Mouse (Mus musculus) layer of hippocampus, adult 9-11 months (tissue): ENCODE measurements around the gene Washc2.

Experiments used
- DNase-seq: peaks from one replicate; pipeline ENCODE4 v3.0.0; 2022

The Washc2 gene

GRCm38 (mm10) chr6:116264018-116264651, 56.3 kb downstream of the Washc2 start, which contains the start of gene Zfand4:
TSS of gene Zfand4 (plus strand) at chr6:116264222.
- DNase-seq: peak; percentile 88

GRCm38 (mm10) chr6:116264836-116265235, 57.0 kb downstream of the Washc2 start:
- DNase-seq: no peak

- no peak for DNase-seq
These were observed 57.8 kb downstream of the Washc2 start for GRCm38 (mm10) chr6:116265603-116266002.

GRCm38 (mm10) chr6:116266273-116267109, 58.7 kb downstream of the Washc2 start:
- DNase-seq: peak; percentile 5

- DNase-seq: no peak
These were observed 59.2 kb downstream of the Washc2 start for GRCm38 (mm10) chr6:116267110-116267423.

- DNase-seq: no peak
These were observed 67.9 kb downstream of the Washc2 start for GRCm38 (mm10) chr6:116275695-116276094.

GRCm38 (mm10) chr6:116278679-116279317, 71.0 kb downstream of the Washc2 start:
- DNase-seq: no peak

GRCm38 (mm10) chr6:116281014-116281413, 73.2 kb downstream of the Washc2 start:
- no peak for DNase-seq

GRCm38 (mm10) chr6:116282546-116282945, 74.7 kb downstream of the Washc2 start:
- DNase-seq: no peak

GRCm38 (mm10) chr6:116283280-116283679, 75.4 kb downstream of the Washc2 start:
- no peak for DNase-seq

- DNase-seq: no peak
These were observed 78.5 kb downstream of the Washc2 start for GRCm38 (mm10) chr6:116286321-116286720.

GRCm38 (mm10) chr6:116286870-116287575, 79.2 kb downstream of the Washc2 start:
- DNase-seq: no peak

GRCm38 (mm10) chr6:116311411-116311810, 103.6 kb downstream of the Washc2 start:
- DNase-seq: no peak
